Mouse (Mus musculus): ENCODE measurements around the gene Rpap1.
"Not testable (repeated sequence)": the region's sequence is repeated elsewhere in the genome, so short reads cannot be mapped to it uniquely, and the experiment has no call there.

The Rpap1 gene

GRCm38 (mm10) chr2:119741581-119742411 is 45.5 kb downstream of the Rpap1 start, which contains the start of gene Itpka:
Gene Itpka, plus strand, starts transcription at chr2:119742337.
- peak; percentile 67 for DNase-seq (ENCODE audit: low read depth, low spot score)

GRCm38 (mm10) chr2:119740567-119740966 is 46.8 kb downstream of the Rpap1 start:
- DNase-seq (ENCODE audit: low read depth, low spot score) = no peak

- DNase-seq (ENCODE audit: low read depth, low spot score) = no peak
Measured at GRCm38 (mm10) chr2:119737124-119737523, 50.2 kb downstream of the Rpap1 start.

GRCm38 (mm10) chr2:119730735-119731134 is 56.6 kb downstream of the Rpap1 start:
- no peak for DNase-seq (ENCODE audit: low read depth, low spot score)

GRCm38 (mm10) chr2:119727762-119728416 is 59.4 kb downstream of the Rpap1 start:
- no peak for DNase-seq (ENCODE audit: low read depth, low spot score)

GRCm38 (mm10) chr2:119721070-119721469 is 66.3 kb downstream of the Rpap1 start:
- DNase-seq (ENCODE audit: low read depth, low spot score) = no peak

- not testable (repeated sequence) for DNase-seq (ENCODE audit: low read depth, low spot score)
Measured at GRCm38 (mm10) chr2:119715868-119716267, 71.5 kb downstream of the Rpap1 start.
